Mouse (Mus musculus) adrenal gland (tissue): ENCODE data around the gene Scamp2.

Experiments used
- intact Hi-C: fragments of 180-260 bp; cut with DNase I; formaldehyde crosslinking; loops from one replicate; pipeline ENCODE4 v1.15.1; 2025

Gene Scamp2

GRCm38 (mm10) chr9:57618854-57619253 lies 58.1 kb downstream of the Scamp2 start:
- intact Hi-C loops: loop anchor here (5.0 kb wide), 1 partner anchor 33 kb away; the partner anchor contains the start of gene Csk

- intact Hi-C loops: no loop called here
Measured at GRCm38 (mm10) chr9:57620674-57621073, 59.9 kb downstream of the Scamp2 start, which contains the start of gene Lman1l. Gene Lman1l, minus strand, starts transcription at chr9:57620774.

- intact Hi-C loops: no loop called here
Measured at GRCm38 (mm10) chr9:57624295-57624694, 63.6 kb downstream of the Scamp2 start.

GRCm38 (mm10) chr9:57625674-57626500 lies 65.1 kb downstream of the Scamp2 start:
- intact Hi-C loops: no loop called here

GRCm38 (mm10) chr9:57627191-57627590 lies 66.4 kb downstream of the Scamp2 start:
- intact Hi-C loops: no loop called here

GRCm38 (mm10) chr9:57627892-57628291 lies 67.1 kb downstream of the Scamp2 start:
- intact Hi-C loops: no loop called here

GRCm38 (mm10) chr9:57628717-57629116 lies 68.0 kb downstream of the Scamp2 start:
- intact Hi-C loops: loop anchor here (1.0 kb wide), 1 partner anchor 27 kb away; no protein-coding TSS in a partner anchor

- intact Hi-C loops: loop anchor here (1.0 kb wide), 1 partner anchor 26 kb away; no protein-coding TSS in a partner anchor
Measured at GRCm38 (mm10) chr9:57629118-57629874, 68.6 kb downstream of the Scamp2 start.

- intact Hi-C loops: no loop called here
Measured at GRCm38 (mm10) chr9:57633481-57634024, 72.8 kb downstream of the Scamp2 start.

- intact Hi-C loops: no loop called here
Measured at GRCm38 (mm10) chr9:57637272-57637671, 76.5 kb downstream of the Scamp2 start.

GRCm38 (mm10) chr9:57637741-57638322 lies 77.1 kb downstream of the Scamp2 start:
- intact Hi-C loops: no loop called here
